Mouse (Mus musculus) kidney, adult 2 months (tissue): ENCODE measurements around the gene Il10.

Experiments used
- CTCF ChIP-seq: fragments of 200-500 bp; conservative IDR thresholded peaks from 2 replicates; pipeline ENCODE4 v1.5.1; 2011; ENCODE audit warnings: low read depth, mild to moderate bottlenecking, control low read depth, low read length, moderate library complexity, mixed read lengths; ENCODE audit not compliant: insufficient read depth, insufficient read length
- POLR2A ChIP-seq: fragments of 200-500 bp; IDR thresholded peaks from one replicate; pipeline ENCODE4 v1.6.1; 2011; ENCODE audit warnings: low read depth, low read length, control low read depth

GRCm38 (mm10) chr1:131053656-131054055 is 34.0 kb downstream of the Il10 start:
- TF ChIP-seq POLR2A (no peak), CTCF (no peak)
